17 mouse cellular contexts compared by ENCODE assay signal in genomic region chr7:137671156-137671555, GRCm38 (mm10).
A peak's percentile ranks its signal among the peaks of the same experiment; 100 is the strongest.
DNase-seq lines count a peak whose midpoint lies in the region; ATAC-seq lines count a peak whose summit lies in the region.
"Had no signal": no experiment of that assay in that cellular context is flagged by ENCODE, and none has a peak within 500 bp of the region (broad histone marks: within the 10 kb centered on the region; RNA-seq: fewer than 3 reads in every experiment).

No protein-coding gene starts in this region.

- H3K9me3 ChIP-seq in forebrain, embryonic 11.5 days (ENCODE audit: control insufficient read depth, low read length), result no peaks in the 10 kb centered on the region
- no peaks in the 10 kb centered on the region for H3K9me3 ChIP-seq in forebrain, embryonic 12.5 days
- no peaks in the 10 kb centered on the region for H3K9me3 ChIP-seq in limb, embryonic 10.5 days (replicated peaks)
- no peaks in the 10 kb centered on the region for H3K9me3 ChIP-seq in midbrain, embryonic 14.5 days (ENCODE audit: control insufficient read depth, low read length)
- H3K9me3 ChIP-seq in hindbrain, embryonic 14.5 days (ENCODE audit: control insufficient read depth, low read length), result no peaks in the 10 kb centered on the region
- H3K9me3 ChIP-seq: hindbrain, embryonic 15.5 days; midbrain, embryonic 15.5 days; neural tube, embryonic 12.5 days had no signal

- DNase-seq in forebrain, embryonic 11.5 days (ENCODE audit: low spot score), result peak; percentile 49
- DNase-seq in retina, embryonic 14.5 days (ENCODE audit: low spot score), result peak; percentile 30
- DNase-seq in retina, postnatal 1 day, result no peak
- peak; percentile 66 for DNase-seq in limb, embryonic 10.5 days (ENCODE audit: low spot score)
- no peak for DNase-seq in midbrain, embryonic 14.5 days
- no peak for DNase-seq in hindbrain, embryonic 14.5 days (ENCODE audit: low spot score)
- DNase-seq in gastrocnemius, adult 8-10 months (ENCODE audit: low spot score in 2 of 2), result no peak
- DNase-seq: adrenal gland, postnatal 25 days; cerebellum, adult 9-10 months; liver; lung, adult 2 months had no signal

- no peak overlapping the region for H3K4me2 ChIP-seq in forebrain, embryonic 11.5 days (ENCODE audit: low read depth, low read length, severe bottlenecking)
- H3K4me2 ChIP-seq in forebrain, embryonic 12.5 days, result no peak overlapping the region
- H3K4me2 ChIP-seq in midbrain, embryonic 14.5 days (ENCODE audit: low read length), result no peak overlapping the region
- H3K4me2 ChIP-seq in hindbrain, embryonic 14.5 days (replicated peaks), result no peak overlapping the region
- H3K4me2 ChIP-seq: hindbrain, embryonic 15.5 days; midbrain, embryonic 15.5 days; neural tube, embryonic 12.5 days had no signal

- H3K27ac ChIP-seq in forebrain, embryonic 11.5 days (ENCODE audit: low read depth, low read length), result no peak overlapping the region
- no peak overlapping the region for H3K27ac ChIP-seq in forebrain, embryonic 12.5 days
- H3K27ac ChIP-seq in limb, embryonic 10.5 days, result no peak overlapping the region
- H3K27ac ChIP-seq in midbrain, embryonic 14.5 days (replicated peaks; ENCODE audit: low read depth, low read length), result no peak overlapping the region
- H3K27ac ChIP-seq in hindbrain, embryonic 14.5 days, result no peak overlapping the region
- H3K27ac ChIP-seq: hindbrain, embryonic 15.5 days; layer of hippocampus, adult 2 months; midbrain, embryonic 15.5 days; neural tube, embryonic 12.5 days had no signal

- H3K36me3 ChIP-seq in forebrain, embryonic 11.5 days (ENCODE audit: control insufficient read depth, insufficient read depth, low read length), result no peaks in the 10 kb centered on the region
- H3K36me3 ChIP-seq in forebrain, embryonic 12.5 days (replicated peaks), result no peaks in the 10 kb centered on the region
- no peaks in the 10 kb centered on the region for H3K36me3 ChIP-seq in limb, embryonic 10.5 days
- no peaks in the 10 kb centered on the region for H3K36me3 ChIP-seq in midbrain, embryonic 14.5 days (ENCODE audit: control insufficient read depth, insufficient read depth, low read length)
- H3K36me3 ChIP-seq in hindbrain, embryonic 14.5 days (replicated peaks; ENCODE audit: control insufficient read depth, insufficient read depth), result no peaks in the 10 kb centered on the region
- H3K36me3 ChIP-seq: hindbrain, embryonic 15.5 days; midbrain, embryonic 15.5 days; neural tube, embryonic 12.5 days had no signal

- H3K27me3 ChIP-seq in forebrain, embryonic 11.5 days (ENCODE audit: control insufficient read depth, insufficient read depth, low read length), result no peaks in the 10 kb centered on the region
- no peaks in the 10 kb centered on the region for H3K27me3 ChIP-seq in forebrain, embryonic 12.5 days
- no peaks in the 10 kb centered on the region for H3K27me3 ChIP-seq in limb, embryonic 10.5 days (ENCODE audit: low read depth, poor library complexity, severe bottlenecking)
- H3K27me3 ChIP-seq in midbrain, embryonic 14.5 days (ENCODE audit: control insufficient read depth, insufficient read depth, low read length), result no peaks in the 10 kb centered on the region
- H3K27me3 ChIP-seq in hindbrain, embryonic 14.5 days (ENCODE audit: control insufficient read depth, insufficient read depth, low read length), result no peaks in the 10 kb centered on the region
- H3K27me3 ChIP-seq: hindbrain, embryonic 15.5 days; midbrain, embryonic 15.5 days; neural tube, embryonic 12.5 days had no signal

- 64% methylated on average over 4 of the region's 4 CpGs for WGBS in forebrain, embryonic 11.5 days
- WGBS in forebrain, embryonic 12.5 days, result 63% methylated on average over 4 of the region's 4 CpGs
- 60% methylated on average over 4 of the region's 4 CpGs for WGBS in limb, embryonic 10.5 days
- 69% methylated on average over 4 of the region's 4 CpGs for WGBS in midbrain, embryonic 14.5 days
- WGBS in hindbrain, embryonic 14.5 days, result 59% methylated on average over 4 of the region's 4 CpGs

- H3K4me1 ChIP-seq in forebrain, embryonic 11.5 days (replicated peaks; ENCODE audit: control insufficient read depth, insufficient read depth, low read length), result no peaks in the 10 kb centered on the region
- H3K4me1 ChIP-seq in forebrain, embryonic 12.5 days, result no peaks in the 10 kb centered on the region
- H3K4me1 ChIP-seq in limb, embryonic 10.5 days, result no peaks in the 10 kb centered on the region
- no peaks in the 10 kb centered on the region for H3K4me1 ChIP-seq in midbrain, embryonic 14.5 days (ENCODE audit: control insufficient read depth, insufficient read depth, low read length)
- no peaks in the 10 kb centered on the region for H3K4me1 ChIP-seq in hindbrain, embryonic 14.5 days (replicated peaks; ENCODE audit: control insufficient read depth, insufficient read depth, low read length)
- H3K4me1 ChIP-seq: hindbrain, embryonic 15.5 days; midbrain, embryonic 15.5 days; neural tube, embryonic 12.5 days had no signal

- H3K9ac ChIP-seq in forebrain, embryonic 11.5 days (ENCODE audit: low read length), result no peak overlapping the region
- no peak overlapping the region for H3K9ac ChIP-seq in forebrain, embryonic 12.5 days
- H3K9ac ChIP-seq in midbrain, embryonic 14.5 days (replicated peaks; ENCODE audit: low read length), result no peak overlapping the region
- H3K9ac ChIP-seq in hindbrain, embryonic 14.5 days, result no peak overlapping the region
- H3K9ac ChIP-seq: hindbrain, embryonic 15.5 days; midbrain, embryonic 15.5 days; neural tube, embryonic 12.5 days had no signal

- no peak overlapping the region for H3K4me3 ChIP-seq in forebrain, embryonic 11.5 days (ENCODE audit: low read depth, low read length)
- no peak overlapping the region for H3K4me3 ChIP-seq in forebrain, embryonic 12.5 days (replicated peaks)
- no peak overlapping the region for H3K4me3 ChIP-seq in limb, embryonic 10.5 days
- no peak overlapping the region for H3K4me3 ChIP-seq in midbrain, embryonic 14.5 days (replicated peaks; ENCODE audit: low read depth, low read length)
- no peak overlapping the region for H3K4me3 ChIP-seq in hindbrain, embryonic 14.5 days (replicated peaks; ENCODE audit: low read length)
- H3K4me3 ChIP-seq: hindbrain, embryonic 15.5 days; layer of hippocampus, adult 2 months; midbrain, embryonic 15.5 days; neural tube, embryonic 12.5 days had no signal

- no peak for ATAC-seq in forebrain, embryonic 11.5 days (replicated peaks; ENCODE audit: low FRiP score)
- ATAC-seq in forebrain, embryonic 12.5 days (ENCODE audit: low FRiP score), result no peak
- ATAC-seq in midbrain, embryonic 14.5 days (ENCODE audit: low FRiP score, low TSS enrichment), result no peak
- ATAC-seq in hindbrain, embryonic 14.5 days (ENCODE audit: low FRiP score), result no peak
- ATAC-seq: forebrain, embryonic 14.5 days; midbrain, embryonic 15.5 days had no signal

Comparison
In these comparisons a context has a peak if more than half of its experiments do, and no peak if none do; other contexts are left out.
1. DNase-seq: peak in forebrain, embryonic 11.5 days (single experiment), retina, embryonic 14.5 days (single experiment) and limb, embryonic 10.5 days (single experiment); none in retina, postnatal 1 day (single experiment), midbrain, embryonic 14.5 days (single experiment), hindbrain, embryonic 14.5 days (single experiment) and gastrocnemius, adult 8-10 months (0 of 2).